Mouse (Mus musculus) cortical plate, adult 2 months (tissue): ENCODE results near the gene Fsd2. TPM values are rescaled to one million over a fixed set of nuclear protein-coding genes. Genes with fewer than 3 reads are reported as not detected.
A peak's percentile ranks its signal among the peaks of the same experiment; 100 is the strongest.

ENCODE experiments used
- H3K27ac ChIP-seq: fragments of 200-500 bp; 2 replicates; pipeline ENCODE4 v1.5.1; 2012; ENCODE audit warnings: low read length, control low read depth, inconsistent platforms; ENCODE audit not compliant: insufficient read depth
- H3K4me1 ChIP-seq: fragments of 200-500 bp; 2 replicates; pipeline ENCODE4 v1.6.1; 2011; ENCODE audit warnings: low read length; ENCODE audit not compliant: control insufficient read depth, insufficient read depth
- H3K4me3 ChIP-seq: fragments of 200-500 bp; 2 replicates; pipeline ENCODE4 v1.5.1; 2011; ENCODE audit warnings: mild to moderate bottlenecking, low read length, control low read depth; ENCODE audit not compliant: insufficient read depth
- CTCF ChIP-seq: fragments of 200-500 bp; IDR thresholded peaks from 2 replicates; pipeline ENCODE4 v1.5.1; 2011; ENCODE audit warnings: mild to moderate bottlenecking, control low read depth, low read length; ENCODE audit not compliant: insufficient read depth; ENCODE audit errors: extremely low read depth
- POLR2A ChIP-seq: fragments of 200-500 bp; IDR thresholded peaks from 2 replicates; pipeline ENCODE4 v1.6.1; 2011; ENCODE audit warnings: mild to moderate bottlenecking, low read length, control low read depth; ENCODE audit not compliant: insufficient read depth; ENCODE audit errors: extremely low read depth
- polyA plus RNA-seq: library from polyadenylated mRNA; depleted of rRNA; stranded (reverse); fragments of >200 nt; gene quantifications from 2 replicates; pipeline ENCODE4 v1.2.3, GENCODE M21; 2012

Fsd2 gene
- polyA plus RNA-seq, 1 experiment = 0.13 TPM

DNA sequence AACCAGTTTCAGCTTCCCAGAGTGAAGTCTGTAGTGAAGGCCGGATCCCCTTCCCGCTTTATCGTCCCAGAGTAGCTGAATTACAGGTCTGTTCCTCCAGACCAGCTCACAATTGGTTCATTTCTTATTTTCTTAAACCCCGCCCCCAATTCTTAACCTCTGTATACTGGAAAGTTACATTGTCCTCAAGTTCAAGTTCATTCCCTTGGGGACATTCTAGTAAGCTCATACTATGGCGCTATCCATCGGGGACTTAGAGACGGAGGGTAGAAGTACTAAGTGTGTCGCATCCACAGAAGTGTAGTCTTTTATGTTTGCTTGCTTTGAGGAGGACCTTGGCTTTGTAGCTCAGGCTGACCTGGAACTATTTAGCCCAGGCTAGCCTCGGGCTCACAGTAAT, 7.1 kb upstream of the Fsd2 start:
- no peak for TF ChIP-seq POLR2A
- no peak for TF ChIP-seq CTCF
- Histone ChIP-seq H3K4me3 (no peak overlapping the region), H3K4me1 (peaks cover 8% of the 10 kb centered on the region; the same call in 1 of the 2 replicates), H3K27ac (no peak overlapping the region)

DNA sequence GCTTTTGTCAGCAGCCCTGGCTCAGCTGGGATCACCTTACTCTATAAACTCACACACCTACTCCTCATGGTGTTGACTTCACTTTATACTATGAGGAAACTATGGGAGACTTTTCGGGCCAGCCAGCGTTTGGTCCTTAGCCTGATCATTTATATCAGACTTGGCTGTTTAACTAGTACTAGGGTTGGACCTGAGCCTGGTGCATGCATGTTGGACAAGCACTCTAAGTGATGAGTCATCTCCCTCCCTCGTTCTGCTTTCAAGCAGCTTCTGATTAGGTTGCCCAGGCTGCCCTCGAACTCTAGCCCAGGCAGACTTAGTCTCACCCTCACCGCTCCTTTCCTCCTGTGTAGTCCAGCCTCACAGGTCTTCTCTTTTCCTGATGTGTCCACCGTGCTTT, 6.7 kb upstream of the Fsd2 start:
- Histone ChIP-seq H3K4me1 (peaks cover 8% of the 10 kb centered on the region; the same call in 1 of the 2 replicates), H3K27ac (no peak overlapping the region), H3K4me3 (no peak overlapping the region)
- TF ChIP-seq CTCF = no peak
- TF ChIP-seq POLR2A = no peak

DNA sequence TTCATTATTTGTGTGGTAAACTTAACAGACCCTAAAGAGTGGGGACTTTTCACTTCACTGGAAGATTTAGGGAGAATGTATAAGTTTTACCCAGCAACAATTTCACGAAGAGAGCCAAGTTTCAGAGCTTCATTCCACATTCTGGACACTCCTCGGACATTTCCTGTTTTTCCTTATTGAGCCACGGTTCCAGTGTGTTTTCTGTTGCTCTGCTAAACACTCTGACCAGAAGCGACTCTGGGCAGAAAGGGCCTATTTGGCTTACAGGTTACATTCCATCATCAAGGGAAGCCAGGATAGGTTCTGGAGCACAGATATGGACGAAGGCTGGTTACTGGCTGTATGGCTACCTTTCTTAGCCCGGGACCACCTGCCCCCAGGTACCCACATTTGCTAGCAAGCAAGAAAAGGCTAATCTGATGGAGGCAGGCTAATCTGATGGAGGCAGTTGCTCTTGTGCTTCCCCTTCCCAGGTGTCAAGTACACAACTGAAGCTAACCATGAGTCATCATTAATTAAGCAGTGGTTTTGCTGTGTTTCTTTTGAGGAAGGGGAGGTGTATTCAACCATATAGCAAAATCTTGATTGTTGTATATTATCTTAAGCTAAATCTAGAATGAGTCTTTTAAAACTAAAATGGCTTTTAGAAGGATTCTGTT, 6.0 kb upstream of the Fsd2 start:
- peak overlapping the region; percentile 99 for H3K4me3 ChIP-seq
- H3K27ac ChIP-seq = no peak overlapping the region
- no peak for TF ChIP-seq POLR2A
- TF ChIP-seq CTCF = no peak
- H3K4me1 ChIP-seq = peaks cover 8% of the 10 kb centered on the region; the same call in 1 of the 2 replicates

DNA sequence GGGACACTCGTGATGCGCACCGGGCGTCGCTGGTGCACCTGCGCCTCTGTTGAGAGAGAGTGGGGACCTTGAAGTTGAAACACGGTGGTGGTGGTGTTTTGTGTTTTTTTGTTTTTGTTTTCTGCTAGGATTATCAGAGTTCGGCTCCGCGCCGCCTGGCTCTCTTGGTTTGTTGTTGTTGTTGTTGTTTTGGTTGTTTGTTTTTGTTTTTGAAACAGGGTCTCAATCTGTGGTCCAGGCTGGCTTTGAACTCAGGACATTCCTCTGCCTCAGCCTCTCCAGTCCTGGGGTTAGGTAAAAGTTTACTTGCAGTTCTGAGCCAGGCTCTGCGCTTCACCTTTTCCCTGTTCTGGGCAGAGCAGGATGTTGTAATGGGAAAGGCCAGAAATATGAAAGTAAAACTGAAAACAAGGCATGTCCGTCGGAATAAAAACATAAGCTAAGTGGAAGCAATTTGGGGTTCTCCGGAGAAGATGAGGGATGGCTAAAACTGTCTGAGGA, 5.2 kb upstream of the Fsd2 start:
- Histone ChIP-seq H3K27ac (peak overlapping the region; percentile 94), H3K4me1 (peaks cover 8% of the 10 kb centered on the region; the same call in 1 of the 2 replicates), H3K4me3 (peak overlapping the region; percentile 99)
- TF ChIP-seq CTCF (no peak), POLR2A (no peak)

DNA sequence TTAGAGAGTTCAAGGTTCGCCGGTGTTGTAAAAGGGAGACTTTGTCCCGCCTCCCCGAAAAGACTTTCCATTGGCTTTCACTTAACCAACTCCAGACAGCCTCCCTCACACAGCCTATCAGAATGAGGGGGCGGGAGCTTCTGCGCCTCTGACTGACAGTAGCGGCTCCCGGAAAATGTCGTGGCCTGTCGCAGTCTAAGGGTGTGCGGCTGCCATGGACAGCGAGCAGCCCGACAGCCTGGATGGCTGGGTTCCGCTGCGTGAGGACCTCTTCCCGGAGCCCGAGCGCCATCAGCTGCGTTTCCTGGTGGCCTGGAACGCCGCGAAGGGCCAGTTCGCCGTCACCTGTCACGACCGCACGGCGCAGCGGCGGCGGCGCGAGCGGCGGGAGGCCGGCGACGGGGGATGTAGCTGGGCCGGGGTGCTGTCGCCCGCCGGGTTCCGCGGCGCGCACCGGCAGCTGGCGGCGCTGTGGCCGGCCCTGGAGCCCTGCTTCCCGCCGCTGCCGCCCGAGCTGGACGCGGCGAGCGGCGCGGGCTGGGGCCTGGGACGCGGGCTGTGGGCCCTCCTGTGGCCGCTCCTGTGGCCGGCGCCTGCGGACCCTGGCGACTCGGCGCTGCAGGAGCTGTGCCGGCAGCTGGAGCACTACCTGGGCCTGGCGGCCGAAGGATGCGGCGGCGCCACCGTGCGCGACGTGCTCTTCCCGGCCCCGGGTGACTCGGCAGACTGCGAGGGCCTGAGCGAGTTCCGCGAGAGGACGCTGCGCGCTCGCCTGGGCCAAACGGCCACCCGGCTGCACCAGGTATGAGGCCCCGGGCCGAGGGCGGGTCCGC, 4.6 kb upstream of the Fsd2 start, which contains the start of gene Whamm:
Gene Whamm (plus strand): TSS at position 159 of the 833 bp plus-strand sequence.
- Histone ChIP-seq H3K27ac (peak within 1 kb of the TSS; percentile 94), H3K4me3 (peak within 1 kb of the TSS; percentile 99), H3K4me1 (peaks cover 8% of the 10 kb centered on the region; the same call in 1 of the 2 replicates)
- TF ChIP-seq POLR2A (peak; percentile 96), CTCF (no peak)

DNA sequence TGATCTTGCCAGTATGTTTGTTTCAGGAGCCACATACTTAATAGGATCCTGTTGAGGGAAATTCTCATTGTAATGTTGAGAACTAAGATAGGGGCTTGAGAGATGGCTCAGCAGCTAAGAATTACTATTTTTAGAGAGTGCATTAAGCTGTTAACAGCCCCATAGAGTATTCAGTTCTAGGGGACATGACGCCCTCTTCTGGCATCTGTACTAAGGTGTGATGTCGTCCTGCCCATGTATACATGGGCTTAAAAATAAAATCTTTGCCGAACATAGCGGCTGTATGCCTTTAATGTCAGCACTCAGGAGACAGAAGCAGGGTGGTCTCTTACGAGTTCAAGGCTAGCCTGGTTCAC, 4.0 kb upstream of the Fsd2 start:
- peaks cover 8% of the 10 kb centered on the region; the same call in 1 of the 2 replicates for H3K4me1 ChIP-seq
- H3K4me3 ChIP-seq = peak overlapping the region; percentile 99
- peak; percentile 37; the same call in 1 of the 2 replicates for TF ChIP-seq CTCF
- no peak for TF ChIP-seq POLR2A
- no peak overlapping the region for H3K27ac ChIP-seq

DNA sequence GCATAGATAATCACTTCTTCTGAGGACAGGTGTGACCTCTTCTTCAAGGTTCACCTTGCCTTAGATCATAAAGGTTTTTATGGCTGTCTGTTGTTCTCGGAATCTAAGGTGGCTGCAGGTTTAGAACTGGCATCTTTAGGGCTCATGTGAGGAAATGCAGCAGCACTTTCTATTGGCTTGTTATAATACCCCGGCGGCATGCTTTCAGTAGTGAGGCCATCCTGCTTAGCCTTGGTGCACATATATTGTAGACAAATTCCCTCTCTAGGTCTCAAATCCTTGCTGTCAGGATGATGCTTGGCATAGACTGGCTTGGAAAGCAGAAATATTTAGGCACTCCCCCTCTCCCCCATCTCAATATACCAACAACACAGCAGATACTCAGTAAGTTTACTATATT, 3.5 kb upstream of the Fsd2 start:
- TF ChIP-seq POLR2A = no peak
- TF ChIP-seq CTCF = no peak
- Histone ChIP-seq H3K4me1 (peaks cover 8% of the 10 kb centered on the region; the same call in 1 of the 2 replicates), H3K27ac (no peak overlapping the region), H3K4me3 (no peak overlapping the region; the same call in 1 of the 2 replicates)

DNA sequence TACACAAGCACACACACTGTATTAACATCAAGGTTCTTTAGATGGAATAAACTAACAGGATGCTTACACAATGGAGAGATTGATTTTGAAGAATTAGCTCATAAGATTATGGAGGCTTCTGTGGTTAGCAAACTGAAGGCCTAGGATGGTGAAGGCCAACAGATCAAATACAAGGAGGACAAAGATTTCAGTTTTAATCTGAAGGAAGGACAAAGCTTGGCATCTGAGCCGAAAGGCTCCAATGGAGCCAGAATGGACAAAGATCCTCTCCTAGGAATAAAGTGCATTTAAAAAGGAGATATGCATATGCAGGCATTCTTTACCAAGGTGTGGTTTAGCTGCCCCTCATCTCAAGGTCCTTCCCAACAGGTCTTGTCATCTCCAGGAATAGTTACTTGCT, 3.1 kb upstream of the Fsd2 start:
- Histone ChIP-seq H3K4me3 (no peak overlapping the region), H3K4me1 (peaks cover 8% of the 10 kb centered on the region; the same call in 1 of the 2 replicates), H3K27ac (no peak overlapping the region)
- TF ChIP-seq CTCF = no peak
- TF ChIP-seq POLR2A = no peak

DNA sequence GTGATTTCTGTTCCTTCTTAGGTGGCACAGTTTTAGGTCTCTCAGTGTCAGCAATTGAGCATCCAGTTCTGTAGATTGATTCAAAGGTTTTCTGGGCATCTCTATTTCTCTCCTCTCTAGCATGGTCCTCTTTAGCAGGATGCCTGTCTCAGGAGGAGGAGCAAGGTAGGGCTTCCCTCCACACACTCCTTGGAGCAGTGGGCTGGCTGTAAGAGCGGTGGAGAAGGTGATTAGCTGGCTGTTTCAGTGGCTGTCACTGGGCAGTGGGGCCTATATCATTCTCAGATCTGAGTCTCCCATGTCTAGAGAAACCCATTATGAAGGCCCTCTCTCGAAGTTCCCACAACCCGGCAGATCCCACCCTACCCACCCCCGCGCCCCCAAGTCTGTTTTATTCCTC, 652 bp upstream of the Fsd2 start:
- no peak overlapping the region for H3K4me3 ChIP-seq
- no peak for TF ChIP-seq CTCF
- no peak for TF ChIP-seq POLR2A
- H3K4me1 ChIP-seq = no peaks in the 10 kb centered on the region
- no peak overlapping the region for H3K27ac ChIP-seq
